In the genomic region with DNA sequence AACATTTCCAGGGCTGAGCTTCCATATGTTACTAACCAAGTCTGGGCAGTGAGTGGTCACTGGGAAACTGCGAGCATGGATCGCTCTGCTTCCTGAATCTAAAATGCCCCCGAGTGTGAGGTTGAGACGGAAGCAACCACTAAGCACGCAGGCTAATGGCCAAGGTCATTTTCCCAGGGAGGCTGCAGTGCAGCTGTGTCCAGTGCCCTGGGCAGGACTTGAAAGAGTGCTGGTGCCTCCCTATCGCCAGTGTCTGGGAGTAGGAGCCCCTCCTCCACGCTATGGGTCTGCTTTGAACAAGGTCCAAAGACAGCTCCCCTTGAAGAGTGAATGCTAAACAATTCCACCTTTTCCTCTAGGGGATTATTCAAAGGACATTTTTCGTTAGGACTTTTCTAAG, we compare ENCODE assay signal across 8 mouse cellular contexts.
DNase-seq lines count a peak whose midpoint lies in the region.

No protein-coding gene starts in this region.

- no peaks in the 10 kb centered on the region for H3K27me3 ChIP-seq in embryonic facial prominence, embryonic 10.5 days (replicated peaks; ENCODE audit: low read depth, poor library complexity, severe bottlenecking)
- no peaks in the 10 kb centered on the region for H3K27me3 ChIP-seq in limb, embryonic 10.5 days (ENCODE audit: low read depth, poor library complexity, severe bottlenecking)

- peaks cover 18% of the 10 kb centered on the region for H3K4me1 ChIP-seq in embryonic facial prominence, embryonic 10.5 days
- H3K4me1 ChIP-seq in limb, embryonic 10.5 days, result peaks cover 21% of the 10 kb centered on the region

- no peaks in the 10 kb centered on the region for H3K36me3 ChIP-seq in embryonic facial prominence, embryonic 10.5 days (replicated peaks)
- H3K36me3 ChIP-seq in limb, embryonic 10.5 days, result no peaks in the 10 kb centered on the region

- no peaks in the 10 kb centered on the region for H3K9me3 ChIP-seq in embryonic facial prominence, embryonic 10.5 days
- H3K9me3 ChIP-seq in limb, embryonic 10.5 days (replicated peaks), result no peaks in the 10 kb centered on the region

- WGBS in embryonic facial prominence, embryonic 10.5 days, result 47% methylated on average over 8 of the region's 8 CpGs
- 39% methylated on average over 8 of the region's 8 CpGs for WGBS in limb, embryonic 10.5 days

- H3K4me3 ChIP-seq in embryonic facial prominence, embryonic 10.5 days, result no peak overlapping the region
- no peak overlapping the region for H3K4me3 ChIP-seq in limb, embryonic 10.5 days

- no peak overlapping the region for H3K27ac ChIP-seq in embryonic facial prominence, embryonic 10.5 days (replicated peaks)
- H3K27ac ChIP-seq in limb, embryonic 10.5 days, result 0 out of 2 replicates have a peak overlapping the region, but pooled peaks have one; percentile 1

- peak; percentile 15 to 18 for DNase-seq in heart, adult 18-20 months
- DNase-seq in heart, adult 9 months (ENCODE audit: low spot score in 2 of 2), result no peak
- DNase-seq in adrenal gland, adult 18-20 months (ENCODE audit: low spot score in 2 of 2), result peak; percentile 22 to 39
- peak; percentile 20 for DNase-seq in embryonic facial prominence, embryonic 10.5 days (ENCODE audit: low spot score)
- no peak for DNase-seq in limb, embryonic 10.5 days (ENCODE audit: low spot score)
- DNase-seq in ovary, postnatal 14 days (ENCODE audit: low spot score), result peak; percentile 19
- DNase-seq in frontal cortex, postnatal 36 days (ENCODE audit: low spot score in 2 of 2), result no peak
- DNase-seq in spleen, adult 18-20 months, result no peak

Comparison
In these comparisons a context has a peak if more than half of its experiments do, and no peak if none do; other contexts are left out.
1. DNase-seq: peak in heart, adult 18-20 months (2 of 2), adrenal gland, adult 18-20 months (2 of 2), embryonic facial prominence, embryonic 10.5 days (single experiment) and ovary, postnatal 14 days (single experiment); none in heart, adult 9 months (0 of 2), limb, embryonic 10.5 days (single experiment), frontal cortex, postnatal 36 days (0 of 2) and spleen, adult 18-20 months (0 of 2).